Mouse (Mus musculus) C2C12 (cell line): Measurements from ENCODE around the gene Natd1. TPM values are rescaled to one million over a fixed set of nuclear protein-coding genes. Genes with fewer than 3 reads are reported as not detected.
"Not testable (repeated sequence)": the region's sequence is repeated elsewhere in the genome, so short reads cannot be mapped to it uniquely, and the experiment has no call there.

Experiments used
- H3K27me3 ChIP-seq: one replicate; pipeline ENCODE4 v1.6.1; 2011; ENCODE audit not compliant: control insufficient read depth, insufficient read depth, insufficient read length
- H3K36me3 ChIP-seq: one replicate; pipeline ENCODE4 v1.6.1; 2011; ENCODE audit not compliant: control insufficient read depth, insufficient read depth
- H3K4me3 ChIP-seq: one replicate; pipeline ENCODE4 v1.5.1; 2011; ENCODE audit warnings: mild to moderate bottlenecking, control low read depth; ENCODE audit not compliant: poor library complexity, insufficient read depth, severe bottlenecking
- H3K79me2 ChIP-seq: one replicate; pipeline ENCODE4 v1.6.1; 2011; ENCODE audit not compliant: control insufficient read depth, insufficient read depth
- H3K79me3 ChIP-seq: one replicate; pipeline ENCODE4 v1.6.1; 2011; ENCODE audit warnings: low read depth, control low read depth
- H3ac ChIP-seq: one replicate; pipeline ENCODE3; 2011; ENCODE audit warnings: low read depth; ENCODE audit not compliant: control insufficient read depth, insufficient read length
- CEBPB ChIP-seq: IDR thresholded peaks from one replicate; pipeline ENCODE4 v1.6.1; 2011; ENCODE audit warnings: low read depth, mild to moderate bottlenecking, control low read depth, moderate library complexity
- CTCF ChIP-seq: IDR thresholded peaks from one replicate; pipeline ENCODE4 v1.5.1; 2011; ENCODE audit not compliant: control insufficient read depth, insufficient read depth, insufficient read length
- FOSL1 ChIP-seq: IDR thresholded peaks from one replicate; pipeline ENCODE4 v1.8.0; 2011; ENCODE audit warnings: mild to moderate bottlenecking, low read length; ENCODE audit not compliant: poor library complexity, insufficient read depth, severe bottlenecking
- MAX ChIP-seq: IDR thresholded peaks from one replicate; pipeline ENCODE4 v1.6.1; 2011; ENCODE audit warnings: mild to moderate bottlenecking, control low read depth
- MYOD1 ChIP-seq: IDR thresholded peaks from one replicate; pipeline ENCODE4 v1.6.1; 2011; ENCODE audit warnings: low read depth; ENCODE audit not compliant: control insufficient read depth, insufficient read length
- MYOG ChIP-seq: IDR thresholded peaks from one replicate; pipeline ENCODE4 v1.6.1; 2011; ENCODE audit not compliant: control insufficient read depth, insufficient read length; ENCODE audit errors: extremely low read depth
- USF1 ChIP-seq: IDR thresholded peaks from one replicate; pipeline ENCODE4 v1.6.1; 2011; ENCODE audit warnings: low read depth, mild to moderate bottlenecking, control low read depth, moderate library complexity
- polyA plus RNA-seq: library from polyadenylated mRNA; unstranded; fragments of >200 nt; fragmentation: generic; extraction: Trizol; gene quantifications from one replicate; pipeline ENCODE4 v1.2.1, GENCODE M21; 2012; ENCODE audit warnings: missing spikeins

Natd1 gene
- polyA plus RNA-seq, 1 experiment = 8.4 TPM

- Histone ChIP-seq H3K27me3 (no peaks in the 10 kb centered on the region), H3K79me2 (no peaks in the 10 kb centered on the region), H3K36me3 (no peaks in the 10 kb centered on the region), H3K4me3 (no peak overlapping the region), H3ac (no peak overlapping the region), H3K79me3 (no peaks in the 10 kb centered on the region)
- TF ChIP-seq MYOG (no peak), MAX (no peak), CTCF (no peak), FOSL1 (no peak), MYOD1 (no peak), CEBPB (no peak), USF1 (no peak)
Measured at GRCm38 (mm10) chr11:60895915-60896314, 18.6 kb downstream of the Natd1 start.

GRCm38 (mm10) chr11:60890744-60891143 lies 23.8 kb downstream of the Natd1 start:
- TF ChIP-seq MYOG (no peak), FOSL1 (no peak), USF1 (no peak), MAX (no peak), CTCF (no peak)
- no peak overlapping the region for H3ac ChIP-seq
- H3K27me3 ChIP-seq = no peaks in the 10 kb centered on the region
- no peaks in the 10 kb centered on the region for H3K79me3 ChIP-seq
- no peaks in the 10 kb centered on the region for H3K36me3 ChIP-seq
- H3K4me3 ChIP-seq = no peak overlapping the region
- H3K79me2 ChIP-seq = no peaks in the 10 kb centered on the region

- H3K27me3 ChIP-seq = no peaks in the 10 kb centered on the region
- H3ac ChIP-seq = no peak overlapping the region
- no peaks in the 10 kb centered on the region for H3K36me3 ChIP-seq
- TF ChIP-seq MYOD1 (no peak), USF1 (no peak), MYOG (no peak), CTCF (no peak), MAX (no peak), CEBPB (no peak), FOSL1 (no peak)
- no peak overlapping the region for H3K4me3 ChIP-seq
- no peaks in the 10 kb centered on the region for H3K79me3 ChIP-seq
- H3K79me2 ChIP-seq = no peaks in the 10 kb centered on the region
Measured at GRCm38 (mm10) chr11:60890286-60890685, 24.3 kb downstream of the Natd1 start.

GRCm38 (mm10) chr11:60889861-60890260 lies 24.7 kb downstream of the Natd1 start:
- Histone ChIP-seq H3K79me2 (no peaks in the 10 kb centered on the region), H3K36me3 (no peaks in the 10 kb centered on the region), H3K4me3 (no peak overlapping the region), H3K27me3 (no peaks in the 10 kb centered on the region), H3ac (no peak overlapping the region), H3K79me3 (no peaks in the 10 kb centered on the region)
- TF ChIP-seq CEBPB (no peak), CTCF (no peak), MYOG (no peak)

- H3K79me3 ChIP-seq, H3K4me3 ChIP-seq, H3K36me3 ChIP-seq, H3ac ChIP-seq, H3K79me2 ChIP-seq, H3K27me3 ChIP-seq: not testable (repeated sequence)
Measured at GRCm38 (mm10) chr11:60886986-60887385, 27.6 kb downstream of the Natd1 start.

GRCm38 (mm10) chr11:60882386-60882785 lies 32.2 kb downstream of the Natd1 start:
- H3K36me3 ChIP-seq = no peaks in the 10 kb centered on the region
- H3K79me3 ChIP-seq = peaks cover 12% of the 10 kb centered on the region
- TF ChIP-seq USF1 = no peak
- TF ChIP-seq MYOG = no peak
- TF ChIP-seq CTCF = no peak
- no peak for TF ChIP-seq CEBPB
- no peak for TF ChIP-seq MYOD1
- TF ChIP-seq MAX = no peak
- TF ChIP-seq FOSL1 = no peak
- H3K27me3 ChIP-seq = no peaks in the 10 kb centered on the region
- H3K79me2 ChIP-seq = peaks cover 23% of the 10 kb centered on the region
- no peak overlapping the region for H3ac ChIP-seq
- no peak overlapping the region for H3K4me3 ChIP-seq
